Mouse (Mus musculus): ENCODE measurements around the gene Xkr7. TPM values are rescaled to one million over a fixed set of nuclear protein-coding genes. Genes with fewer than 3 reads are reported as not detected.

Xkr7 gene
- 0.81 and 1.5 TPM in 2 replicates for polyA plus RNA-seq (2014; fragmentation: Nextera tagmentation; extraction: Ambion mirVana)

GRCm38 (mm10) chr2:153031126-153032082, at the start of gene Xkr7:
TSS of gene Xkr7 (plus strand) at chr2:153031852.
- WGBS = under 1% methylated on average over 41 of the region's 54 CpGs
- H3K4me1 ChIP-seq (ENCODE audit: control insufficient read depth, insufficient read depth, low read length) = peaks cover 28% of the 10 kb centered on the region

GRCm38 (mm10) chr2:152985582-152985981, 46.1 kb upstream of the Xkr7 start:
- H3K4me3 ChIP-seq (ENCODE audit: low read depth, low read length) = no peak overlapping the region
- 5% methylated on average over 1 of the region's 1 CpGs for WGBS
- H3K27me3 ChIP-seq (ENCODE audit: control insufficient read depth, insufficient read depth, low read length) = no peaks in the 10 kb centered on the region
- H3K4me1 ChIP-seq (ENCODE audit: control insufficient read depth, insufficient read depth, low read length) = no peaks in the 10 kb centered on the region
- H3K4me2 ChIP-seq (ENCODE audit: low read depth, low read length) = no peak overlapping the region
- H3K36me3 ChIP-seq (ENCODE audit: control insufficient read depth, insufficient read depth, low read length) = no peaks in the 10 kb centered on the region
- ATAC-seq (ENCODE audit: low read depth) = peak; percentile 77; the same call in 1 of the 2 replicates
- H3K9ac ChIP-seq (replicated peaks; ENCODE audit: low read depth, low read length) = no peak overlapping the region
- no peak overlapping the region for H3K27ac ChIP-seq (ENCODE audit: low read depth, low read length)
- H3K9me3 ChIP-seq (ENCODE audit: control insufficient read depth, low read length) = no peaks in the 10 kb centered on the region

More at GRCm38 (mm10) chr2:153031126-153032082, at the start of gene Xkr7:
- Histone ChIP-seq H3K9ac (replicated peaks; ENCODE audit: low read depth, low read length) (peak within 1 kb of the TSS; percentile 70), H3K4me3 (ENCODE audit: low read depth, low read length) (peak within 1 kb of the TSS; percentile 72), H3K27ac (ENCODE audit: low read depth, low read length) (peak within 1 kb of the TSS; percentile 86), H3K27me3 (ENCODE audit: control insufficient read depth, insufficient read depth, low read length) (no peaks in the 10 kb centered on the region; the same call in 1 of the 2 replicates), H3K4me2 (ENCODE audit: low read depth, low read length) (peak within 1 kb of the TSS; percentile 89), H3K9me3 (ENCODE audit: control insufficient read depth, low read length) (no peaks in the 10 kb centered on the region), H3K36me3 (ENCODE audit: control insufficient read depth, insufficient read depth, low read length) (no peaks in the 10 kb centered on the region)
- ATAC-seq (ENCODE audit: low read depth) = peak; percentile 86

- no peak overlapping the region for H3K9ac ChIP-seq (replicated peaks; ENCODE audit: low read depth, low read length)
- H3K27ac ChIP-seq (ENCODE audit: low read depth, low read length) = no peak overlapping the region
- no peaks in the 10 kb centered on the region for H3K36me3 ChIP-seq (ENCODE audit: control insufficient read depth, insufficient read depth, low read length)
- no peaks in the 10 kb centered on the region for H3K9me3 ChIP-seq (ENCODE audit: control insufficient read depth, low read length)
- H3K4me3 ChIP-seq (ENCODE audit: low read depth, low read length) = no peak overlapping the region
- H3K4me2 ChIP-seq (ENCODE audit: low read depth, low read length) = no peak overlapping the region
- 91% methylated on average over 9 of the region's 9 CpGs for WGBS
- H3K4me1 ChIP-seq (ENCODE audit: control insufficient read depth, insufficient read depth, low read length) = no peaks in the 10 kb centered on the region
- ATAC-seq (ENCODE audit: low read depth) = no peak
- no peaks in the 10 kb centered on the region for H3K27me3 ChIP-seq (ENCODE audit: control insufficient read depth, insufficient read depth, low read length)
Observed at GRCm38 (mm10) chr2:152991529-152991928, 40.1 kb upstream of the Xkr7 start.

- Histone ChIP-seq H3K4me2 (ENCODE audit: low read depth, low read length) (no peak overlapping the region), H3K27ac (ENCODE audit: low read depth, low read length) (no peak overlapping the region), H3K4me3 (ENCODE audit: low read depth, low read length) (no peak overlapping the region), H3K9me3 (ENCODE audit: control insufficient read depth, low read length) (no peaks in the 10 kb centered on the region), H3K4me1 (ENCODE audit: control insufficient read depth, insufficient read depth, low read length) (no peaks in the 10 kb centered on the region), H3K9ac (replicated peaks; ENCODE audit: low read depth, low read length) (no peak overlapping the region), H3K36me3 (ENCODE audit: control insufficient read depth, insufficient read depth, low read length) (no peaks in the 10 kb centered on the region), H3K27me3 (ENCODE audit: control insufficient read depth, insufficient read depth, low read length) (no peaks in the 10 kb centered on the region)
- no peak for ATAC-seq (ENCODE audit: low read depth)
- WGBS = 65% methylated on average over 4 of the region's 4 CpGs
Observed at GRCm38 (mm10) chr2:152997046-152997445, 34.6 kb upstream of the Xkr7 start.

GRCm38 (mm10) chr2:153002492-153003248, 29.0 kb upstream of the Xkr7 start:
- 85% methylated on average over 15 of the region's 15 CpGs for WGBS

GRCm38 (mm10) chr2:153003681-153004338, 27.8 kb upstream of the Xkr7 start:
- WGBS = 48% methylated on average over 13 of the region's 13 CpGs
- H3K4me1 ChIP-seq (ENCODE audit: control insufficient read depth, insufficient read depth, low read length) = no peaks in the 10 kb centered on the region
- ATAC-seq (ENCODE audit: low read depth) = no peak
- H3K9ac ChIP-seq (replicated peaks; ENCODE audit: low read depth, low read length) = no peak overlapping the region
- no peak overlapping the region for H3K4me2 ChIP-seq (ENCODE audit: low read depth, low read length)
- no peaks in the 10 kb centered on the region for H3K9me3 ChIP-seq (ENCODE audit: control insufficient read depth, low read length)
- H3K27me3 ChIP-seq (ENCODE audit: control insufficient read depth, insufficient read depth, low read length) = no peaks in the 10 kb centered on the region
- no peak overlapping the region for H3K4me3 ChIP-seq (ENCODE audit: low read depth, low read length)
- no peak overlapping the region for H3K27ac ChIP-seq (ENCODE audit: low read depth, low read length)
- peaks cover 16% of the 10 kb centered on the region for H3K36me3 ChIP-seq (ENCODE audit: control insufficient read depth, insufficient read depth, low read length)

More at GRCm38 (mm10) chr2:153002492-153003248, 29.0 kb upstream of the Xkr7 start:
- H3K4me1 ChIP-seq (ENCODE audit: control insufficient read depth, insufficient read depth, low read length) = no peaks in the 10 kb centered on the region
- ATAC-seq (ENCODE audit: low read depth) = no peak
- H3K36me3 ChIP-seq (ENCODE audit: control insufficient read depth, insufficient read depth, low read length) = peaks cover 9% of the 10 kb centered on the region; the same call in 1 of the 2 replicates
- no peak overlapping the region for H3K4me3 ChIP-seq (ENCODE audit: low read depth, low read length)
- H3K27me3 ChIP-seq (ENCODE audit: control insufficient read depth, insufficient read depth, low read length) = no peaks in the 10 kb centered on the region
- no peaks in the 10 kb centered on the region for H3K9me3 ChIP-seq (ENCODE audit: control insufficient read depth, low read length)
- no peak overlapping the region for H3K4me2 ChIP-seq (ENCODE audit: low read depth, low read length)
- H3K9ac ChIP-seq (replicated peaks; ENCODE audit: low read depth, low read length) = no peak overlapping the region
- no peak overlapping the region for H3K27ac ChIP-seq (ENCODE audit: low read depth, low read length)

GRCm38 (mm10) chr2:153005981-153006380, 25.7 kb upstream of the Xkr7 start:
- H3K4me3 ChIP-seq (ENCODE audit: low read depth, low read length) = no peak overlapping the region
- H3K4me2 ChIP-seq (ENCODE audit: low read depth, low read length) = no peak overlapping the region
- no peak for ATAC-seq (ENCODE audit: low read depth)
- WGBS = 88% methylated on average over 3 of the region's 3 CpGs
- no peaks in the 10 kb centered on the region for H3K9me3 ChIP-seq (ENCODE audit: control insufficient read depth, low read length)
- H3K27me3 ChIP-seq (ENCODE audit: control insufficient read depth, insufficient read depth, low read length) = no peaks in the 10 kb centered on the region
- no peak overlapping the region for H3K27ac ChIP-seq (ENCODE audit: low read depth, low read length)
- H3K4me1 ChIP-seq (ENCODE audit: control insufficient read depth, insufficient read depth, low read length) = no peaks in the 10 kb centered on the region
- peaks cover 38% of the 10 kb centered on the region for H3K36me3 ChIP-seq (ENCODE audit: control insufficient read depth, insufficient read depth, low read length)
- no peak overlapping the region for H3K9ac ChIP-seq (replicated peaks; ENCODE audit: low read depth, low read length)

- Histone ChIP-seq H3K4me1 (ENCODE audit: control insufficient read depth, insufficient read depth, low read length) (peaks cover 7% of the 10 kb centered on the region), H3K27ac (ENCODE audit: low read depth, low read length) (no peak overlapping the region), H3K4me2 (ENCODE audit: low read depth, low read length) (no peak overlapping the region), H3K27me3 (ENCODE audit: control insufficient read depth, insufficient read depth, low read length) (no peaks in the 10 kb centered on the region), H3K4me3 (ENCODE audit: low read depth, low read length) (no peak overlapping the region), H3K9ac (replicated peaks; ENCODE audit: low read depth, low read length) (no peak overlapping the region), H3K36me3 (ENCODE audit: control insufficient read depth, insufficient read depth, low read length) (peaks cover 56% of the 10 kb centered on the region), H3K9me3 (ENCODE audit: control insufficient read depth, low read length) (no peaks in the 10 kb centered on the region)
- no peak for ATAC-seq (ENCODE audit: low read depth)
- WGBS = 88% methylated on average over 12 of the region's 12 CpGs
Observed at GRCm38 (mm10) chr2:153009192-153009973, 22.3 kb upstream of the Xkr7 start.

All from neural tube, embryonic 14.5 days (tissue).